Mouse (Mus musculus) megakaryocyte, embryonic 14.5 days (primary cell): ENCODE measurements around the gene Fgfr2.

ENCODE experiments used
- FLI1 ChIP-seq: IDR thresholded peaks from 2 replicates; pipeline ENCODE4 v1.6.1; 2012; ENCODE audit warnings: low read length, inconsistent platforms, mixed read lengths
- GATA1 ChIP-seq: IDR thresholded peaks from 3 replicates; pipeline ENCODE4 v1.6.1; 2012; ENCODE audit warnings: mixed read lengths, low read length, inconsistent platforms, borderline replicate concordance

- TF ChIP-seq FLI1 (no peak), GATA1 (no peak)
Measured at GRCm38 (mm10) chr7:130896064-130896463, 2227.1 kb downstream of the Fgfr2 start.
